In genomic region chr7:28381017-28381790, GRCm38 (mm10) we compare ENCODE assay signal across 7 mouse cellular contexts. TPM values are rescaled to one million over a fixed set of nuclear protein-coding genes. Genes with fewer than 3 reads are reported as not detected.
DNase-seq lines count a peak whose midpoint lies in the region; ATAC-seq and TF ChIP-seq lines count a peak whose summit lies in the region.

No protein-coding gene starts in this region.

- TF ChIP-seq POLR2A in spleen, adult 2 months (IDR thresholded peaks at IDR 0.05; ENCODE audit: low read depth, low read length): peak; percentile 70

- no peaks in the 10 kb centered on the region for H3K27me3 ChIP-seq in embryonic facial prominence, embryonic 11.5 days (ENCODE audit: control insufficient read depth, insufficient read depth, low read length)
- no peaks in the 10 kb centered on the region for H3K27me3 ChIP-seq in heart, embryonic 14.5 days (ENCODE audit: control insufficient read depth, insufficient read depth, low read length)
- H3K27me3 ChIP-seq in megakaryocyte, embryonic 14.5 days (replicated peaks): no peaks in the 10 kb centered on the region
- no peaks in the 10 kb centered on the region for H3K27me3 ChIP-seq in spleen, adult 2 months (ENCODE audit: control insufficient read depth, insufficient read depth, low read length)

- H3K4me1 ChIP-seq in embryonic facial prominence, embryonic 11.5 days (ENCODE audit: control insufficient read depth, insufficient read depth, low read length): peaks cover 25% of the 10 kb centered on the region
- peaks cover 51 to 61% of the 10 kb centered on the region in 2 experiments for H3K4me1 ChIP-seq in heart, embryonic 14.5 days (ENCODE audit: control insufficient read depth in 2 of 2, insufficient read depth in 2 of 2, low read length in 2 of 2)
- H3K4me1 ChIP-seq in megakaryocyte, embryonic 14.5 days: peaks cover 82% of the 10 kb centered on the region
- H3K4me1 ChIP-seq in spleen, adult 2 months (ENCODE audit: control insufficient read depth, insufficient read depth, insufficient read length): peaks cover 33% of the 10 kb centered on the region

- peak overlapping the region; percentile 74 for H3K9ac ChIP-seq in embryonic facial prominence, embryonic 11.5 days (replicated peaks; ENCODE audit: low read length)
- H3K9ac ChIP-seq in heart, embryonic 14.5 days (ENCODE audit: low read length): peak overlapping the region; percentile 82

- H3K36me3 ChIP-seq in embryonic facial prominence, embryonic 11.5 days (replicated peaks; ENCODE audit: control insufficient read depth, insufficient read depth, low read depth, low read length): no peaks in the 10 kb centered on the region
- H3K36me3 ChIP-seq in heart, embryonic 14.5 days (ENCODE audit: control insufficient read depth, insufficient read depth, low read length): peaks cover 19% of the 10 kb centered on the region
- peaks cover 39% of the 10 kb centered on the region for H3K36me3 ChIP-seq in megakaryocyte, embryonic 14.5 days (replicated peaks; ENCODE audit: low read length)
- peaks cover 16% of the 10 kb centered on the region for H3K36me3 ChIP-seq in spleen, adult 2 months (ENCODE audit: control insufficient read depth, insufficient read depth, low read length)

- 4% methylated on average over 30 of the region's 30 CpGs for WGBS in embryonic facial prominence, embryonic 11.5 days
- 3% methylated on average over 30 of the region's 30 CpGs for whole genome bisulfite sequencing in heart, embryonic 14.5 days
- under 1% methylated on average over 30 of the region's 30 CpGs for WGBS in spleen, adult 2 months

- H3K4me3 ChIP-seq in embryonic facial prominence, embryonic 11.5 days (ENCODE audit: low read depth, low read length): peak overlapping the region; percentile 27
- H3K4me3 ChIP-seq in heart, embryonic 14.5 days (ENCODE audit: control insufficient read depth in 1 of 2, insufficient read depth in 1 of 2, low read depth in 1 of 2, low read length in 2 of 2): peak overlapping the region; percentile 32 to 41
- H3K4me3 ChIP-seq in megakaryocyte, embryonic 14.5 days (replicated peaks): peak overlapping the region; percentile 93
- peak overlapping the region; percentile 55 for H3K4me3 ChIP-seq in spleen, adult 2 months (ENCODE audit: extremely low read depth, insufficient read depth, insufficient read length)

- TF ChIP-seq CTCF in spleen, adult 2 months (IDR thresholded peaks at IDR 0.05; ENCODE audit: extremely low read depth, insufficient read depth, insufficient read length, insufficient replicate concordance): no peak

- peak overlapping the region; percentile 92 for H3K27ac ChIP-seq in embryonic facial prominence, embryonic 11.5 days (replicated peaks; ENCODE audit: low read depth, low read length)
- peak overlapping the region; percentile 97 to 100 for H3K27ac ChIP-seq in heart, embryonic 14.5 days (replicated peaks in 1 of 2; ENCODE audit: control insufficient read depth in 1 of 2, insufficient read depth in 1 of 2, low read depth in 2 of 2, low read length in 2 of 2)
- H3K27ac ChIP-seq in spleen, adult 2 months (ENCODE audit: insufficient read depth, low read length): peak overlapping the region; percentile 99

- peak overlapping the region; percentile 60 for H3K4me2 ChIP-seq in embryonic facial prominence, embryonic 11.5 days (ENCODE audit: low read depth, low read length)
- H3K4me2 ChIP-seq in heart, embryonic 14.5 days (ENCODE audit: low read length): peak overlapping the region; percentile 76

- H3K9me3 ChIP-seq in embryonic facial prominence, embryonic 11.5 days (replicated peaks; ENCODE audit: control insufficient read depth, low read length): no peaks in the 10 kb centered on the region
- no peaks in the 10 kb centered on the region for H3K9me3 ChIP-seq in heart, embryonic 14.5 days (ENCODE audit: control insufficient read depth, low read length)
- H3K9me3 ChIP-seq in megakaryocyte, embryonic 14.5 days: no peaks in the 10 kb centered on the region

- no peak for ATAC-seq in embryonic facial prominence, embryonic 11.5 days (replicated peaks; ENCODE audit: insufficient number of reproducible peaks, low FRiP score, low TSS enrichment, low read depth)
- ATAC-seq in heart, embryonic 14.5 days (ENCODE audit: insufficient number of reproducible peaks, insufficient read depth, low FRiP score, low read depth): peak; percentile 17; the same call in 1 of the 2 replicates

- peak; percentile 85 for DNase-seq in ZHBTc4 (ENCODE audit: low read depth, low spot score)
- DNase-seq in embryonic facial prominence, embryonic 11.5 days (ENCODE audit: low spot score): peak; percentile 56
- peak; percentile 87 for DNase-seq in kidney, postnatal 10 days
- peak; percentile 91 to 95 for DNase-seq in spleen, adult 2 months (ENCODE audit: low read depth in 1 of 2, low spot score in 2 of 2)
- DNase-seq in right cerebral cortex, postnatal 36 days (ENCODE audit: low spot score in 2 of 2): no peak

RNA-seq across cellular contexts. Expression of gene Zfp36, which starts 1.2 kb away (rescaled TPM):
- 4.7 and 5.5 TPM in 2 replicates for polyA plus RNA-seq in embryonic facial prominence, embryonic 11.5 days (2014; fragmentation: Nextera tagmentation; extraction: Ambion mirVana)
- 10.1 and 12.2 TPM in 2 replicates for polyA plus RNA-seq in heart, embryonic 14.5 days (2014; fragmentation: Nextera tagmentation; extraction: Ambion mirVana)
- 159 and 225 TPM in 2 replicates for polyA plus RNA-seq in megakaryocyte, embryonic 14.5 days (2012; ENCODE audit: insufficient read depth, low replicate concordance)
- 106 and 138 TPM in 2 replicates for polyA plus RNA-seq in spleen, adult 2 months (2012; rRNA removed)

RNA-seq across cellular contexts. Expression of gene Plekhg2, which starts 8.8 kb away (rescaled TPM):
- 38.8 and 50.0 TPM in 2 replicates for polyA plus RNA-seq in embryonic facial prominence, embryonic 11.5 days (2014; fragmentation: Nextera tagmentation; extraction: Ambion mirVana)
- 32.9 and 35.6 TPM in 2 replicates for polyA plus RNA-seq in heart, embryonic 14.5 days (2014; fragmentation: Nextera tagmentation; extraction: Ambion mirVana)
- polyA plus RNA-seq in megakaryocyte, embryonic 14.5 days (2012; ENCODE audit: insufficient read depth, low replicate concordance): 13.5 and 26.9 TPM in 2 replicates
- polyA plus RNA-seq in spleen, adult 2 months (2012; rRNA removed): 64.0 and 66.4 TPM in 2 replicates

RNA-seq across cellular contexts. Expression of gene Med29, which starts 11.3 kb away (rescaled TPM):
- polyA plus RNA-seq in embryonic facial prominence, embryonic 11.5 days (2014; fragmentation: Nextera tagmentation; extraction: Ambion mirVana): 50.1 and 50.6 TPM in 2 replicates
- 50.9 and 57.7 TPM in 2 replicates for polyA plus RNA-seq in heart, embryonic 14.5 days (2014; fragmentation: Nextera tagmentation; extraction: Ambion mirVana)
- 15.2 and 24.0 TPM in 2 replicates for polyA plus RNA-seq in megakaryocyte, embryonic 14.5 days (2012; ENCODE audit: insufficient read depth, low replicate concordance)
- polyA plus RNA-seq in spleen, adult 2 months (2012; rRNA removed): 26.6 and 31.5 TPM in 2 replicates

RNA-seq across cellular contexts. Expression of gene Paf1, which starts 11.5 kb away (rescaled TPM):
- polyA plus RNA-seq in embryonic facial prominence, embryonic 11.5 days (2014; fragmentation: Nextera tagmentation; extraction: Ambion mirVana): 80.0 and 81.4 TPM in 2 replicates
- 61.9 and 62.5 TPM in 2 replicates for polyA plus RNA-seq in heart, embryonic 14.5 days (2014; fragmentation: Nextera tagmentation; extraction: Ambion mirVana)
- 38.6 and 78.0 TPM in 2 replicates for polyA plus RNA-seq in megakaryocyte, embryonic 14.5 days (2012; ENCODE audit: insufficient read depth, low replicate concordance)
- polyA plus RNA-seq in spleen, adult 2 months (2012; rRNA removed): 85.1 and 88.6 TPM in 2 replicates

RNA-seq across cellular contexts. Expression of gene Rps16, which starts 30.8 kb away (rescaled TPM):
- polyA plus RNA-seq in embryonic facial prominence, embryonic 11.5 days (2014; fragmentation: Nextera tagmentation; extraction: Ambion mirVana): 988 and 991 TPM in 2 replicates
- 731 and 789 TPM in 2 replicates for polyA plus RNA-seq in heart, embryonic 14.5 days (2014; fragmentation: Nextera tagmentation; extraction: Ambion mirVana)
- 495 and 2,789 TPM in 2 replicates for polyA plus RNA-seq in megakaryocyte, embryonic 14.5 days (2012; ENCODE audit: insufficient read depth, low replicate concordance)
- 1,505 and 1,761 TPM in 2 replicates for polyA plus RNA-seq in spleen, adult 2 months (2012; rRNA removed)

Comparison
In these comparisons a context has a peak if more than half of its experiments do, and no peak if none do; other contexts are left out.
1. DNase-seq: peak in ZHBTc4 (single experiment), embryonic facial prominence, embryonic 11.5 days (single experiment), kidney, postnatal 10 days (single experiment) and spleen, adult 2 months (2 of 2); none in right cerebral cortex, postnatal 36 days (0 of 2).
2. H3K4me3 ChIP-seq: peak in every context shown above with its lines; median percentile 93 in megakaryocyte, embryonic 14.5 days; 55 in spleen, adult 2 months; 36 in heart, embryonic 14.5 days; 27 in embryonic facial prominence, embryonic 11.5 days.
3. Peak in every context shown above with its lines, with median percentiles within 50 percentile points of each other: H3K27ac ChIP-seq.